Mouse (Mus musculus): ENCODE data around the gene Gal3st1.

Gal3st1 gene

DNA sequence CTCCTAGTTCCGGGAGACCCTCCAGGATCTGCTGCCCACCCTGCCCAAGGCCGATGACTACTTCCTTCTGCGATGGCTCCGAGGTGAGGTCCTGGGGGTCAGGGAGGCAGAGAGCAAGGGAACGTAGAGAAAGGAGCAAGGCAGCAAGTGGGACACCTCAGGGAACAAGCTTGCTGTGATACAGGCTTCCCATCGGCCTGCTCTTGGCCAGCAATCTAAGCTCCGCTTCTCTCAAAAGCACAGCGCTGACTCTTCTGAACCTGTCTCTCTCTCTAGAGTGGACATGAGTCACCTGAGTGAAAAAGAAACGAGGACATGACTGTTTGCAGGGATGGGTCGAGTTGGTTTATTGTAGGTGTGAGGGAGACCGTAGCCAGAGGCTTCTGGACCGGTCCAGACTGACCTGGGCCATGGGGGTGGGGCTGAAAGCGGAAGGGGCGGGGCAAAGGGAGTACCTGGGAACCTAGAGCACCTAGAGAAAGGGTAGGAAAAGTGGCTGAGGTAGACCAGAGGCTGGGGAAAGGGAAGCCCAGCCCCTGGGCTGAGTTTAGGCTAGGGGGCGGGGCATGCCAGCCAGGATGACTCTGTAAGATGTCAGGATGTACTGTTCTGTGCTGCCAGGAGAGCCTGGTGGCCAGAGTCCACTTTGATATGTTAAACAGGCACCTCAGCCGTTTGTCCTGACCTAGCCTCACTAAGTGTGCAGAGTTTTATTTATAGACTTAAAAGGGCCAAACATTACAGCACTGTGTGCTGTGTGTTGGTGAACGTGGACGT lies 51.9 kb downstream of the Gal3st1 start:
- DNase-seq, result peak; percentile 95

DNA sequence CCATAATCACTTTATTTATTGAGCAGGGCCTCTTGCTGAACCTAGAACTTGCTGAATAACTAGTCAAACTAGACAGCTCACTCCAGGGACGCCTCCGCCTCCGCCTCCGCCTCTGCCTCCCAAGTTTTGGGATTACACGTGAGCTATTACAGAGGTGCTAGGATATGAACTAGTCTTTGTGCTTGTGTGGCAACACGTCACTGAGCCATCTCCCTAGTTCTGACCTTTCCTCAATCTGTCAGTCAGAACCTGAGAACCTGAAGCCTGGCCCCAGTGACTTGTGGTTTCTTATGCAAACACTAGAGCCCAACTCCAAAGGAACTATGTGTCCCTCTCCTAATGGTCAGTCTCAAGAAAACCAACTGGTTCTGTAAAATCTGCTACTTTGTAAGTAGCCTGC lies 52.5 kb downstream of the Gal3st1 start:
- no peak for DNase-seq

DNA sequence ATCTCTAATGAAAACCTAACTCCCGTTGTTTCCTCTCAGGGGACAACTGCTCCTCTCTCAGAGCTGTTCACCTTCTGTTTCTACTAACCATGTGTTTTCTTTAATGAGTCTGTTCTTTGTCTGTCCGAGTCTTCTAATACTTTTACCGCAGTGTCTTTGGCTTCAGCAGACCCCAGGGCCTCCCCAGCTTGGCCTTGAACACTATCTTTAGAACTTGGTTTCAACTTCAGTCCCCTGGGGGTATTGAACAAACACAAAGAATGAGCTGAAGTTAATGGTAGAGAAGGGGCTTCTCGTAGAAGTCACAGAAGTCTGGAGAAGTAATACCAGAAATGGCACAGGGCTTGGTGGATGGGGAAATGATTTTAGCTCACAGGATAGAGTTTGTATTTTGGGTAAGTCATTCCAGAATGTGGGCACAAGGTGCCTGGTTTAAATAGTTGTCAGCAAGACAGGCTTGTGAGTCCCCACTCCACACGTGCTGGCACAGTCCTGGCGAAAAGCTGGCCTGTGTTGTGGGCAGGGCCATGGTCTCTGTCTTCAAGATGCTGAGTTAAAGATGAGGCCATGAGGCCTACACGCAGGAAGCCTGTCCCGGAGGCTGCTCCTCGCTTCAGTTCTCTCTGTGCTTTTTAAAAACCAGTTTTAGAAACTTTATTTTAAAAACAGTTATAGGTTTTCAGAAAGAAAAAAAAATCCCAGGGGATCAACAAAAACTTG lies 53.1 kb downstream of the Gal3st1 start:
- DNase-seq, result peak; percentile 66

DNA sequence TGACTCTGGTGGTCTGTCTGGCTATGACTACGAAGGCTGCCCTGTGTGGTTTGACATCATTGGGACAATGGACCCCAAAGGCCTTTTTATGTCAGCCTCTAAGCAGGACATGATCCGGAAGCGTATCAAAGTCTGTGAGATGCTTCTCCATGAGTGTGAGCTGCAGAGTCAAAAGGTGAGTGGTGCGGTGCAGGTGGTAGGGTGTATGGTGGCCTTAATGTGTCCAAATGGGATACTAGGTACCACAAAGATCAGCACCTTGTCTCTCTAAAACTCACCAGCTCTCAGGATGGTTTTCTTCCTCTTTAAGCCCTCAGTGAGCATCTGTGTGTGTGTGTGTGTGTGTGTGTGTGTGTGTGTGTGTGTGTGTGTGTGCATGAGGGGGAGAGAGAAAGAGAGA lies 56.5 kb downstream of the Gal3st1 start:
- peak; percentile 56 for DNase-seq

DNA sequence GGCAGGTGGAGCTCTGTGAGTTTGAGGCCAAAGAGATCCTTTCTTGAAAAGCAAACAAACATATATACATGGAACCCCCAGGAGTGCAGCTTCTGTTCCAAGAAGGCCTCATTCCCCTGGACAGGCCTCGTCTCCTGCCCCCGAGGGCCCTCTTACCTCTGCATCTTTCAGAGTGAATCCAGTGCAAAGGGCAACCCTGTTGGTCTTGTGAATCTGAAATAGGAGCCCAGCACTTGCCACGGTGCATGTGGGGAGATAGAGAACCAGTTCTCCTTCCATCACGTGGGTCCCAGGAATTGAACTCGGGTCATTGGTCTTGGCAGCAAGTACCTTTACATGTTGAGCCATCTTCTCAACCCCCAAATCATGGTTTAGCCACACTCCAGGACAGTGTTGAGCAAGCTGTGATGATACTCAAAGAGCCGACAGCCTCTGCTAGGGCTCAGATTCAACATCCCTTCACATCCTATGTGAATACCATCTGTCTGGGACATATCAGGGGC lies 57.7 kb downstream of the Gal3st1 start:
- peak; percentile 73 for DNase-seq

DNA sequence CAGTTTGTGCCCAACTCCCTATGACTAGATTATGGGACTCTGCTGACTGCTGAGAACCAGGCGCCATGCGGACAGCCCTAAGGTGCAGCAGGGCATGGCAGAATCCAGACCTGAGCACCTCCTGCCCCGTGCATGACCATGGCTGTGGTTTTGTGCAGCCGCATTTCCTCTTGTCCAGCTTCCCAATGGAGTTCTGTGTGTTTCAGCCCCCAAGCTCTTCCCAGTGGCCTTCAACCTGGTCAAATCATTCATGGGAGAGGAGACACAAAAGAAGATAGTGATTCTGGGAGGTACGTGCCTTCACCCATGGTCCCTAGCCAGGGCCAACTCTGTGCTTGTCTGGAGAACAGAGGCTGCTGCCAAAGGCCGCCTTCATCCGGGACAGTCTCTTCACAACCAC lies 59.6 kb downstream of the Gal3st1 start:
- peak; percentile 80 for DNase-seq

DNA sequence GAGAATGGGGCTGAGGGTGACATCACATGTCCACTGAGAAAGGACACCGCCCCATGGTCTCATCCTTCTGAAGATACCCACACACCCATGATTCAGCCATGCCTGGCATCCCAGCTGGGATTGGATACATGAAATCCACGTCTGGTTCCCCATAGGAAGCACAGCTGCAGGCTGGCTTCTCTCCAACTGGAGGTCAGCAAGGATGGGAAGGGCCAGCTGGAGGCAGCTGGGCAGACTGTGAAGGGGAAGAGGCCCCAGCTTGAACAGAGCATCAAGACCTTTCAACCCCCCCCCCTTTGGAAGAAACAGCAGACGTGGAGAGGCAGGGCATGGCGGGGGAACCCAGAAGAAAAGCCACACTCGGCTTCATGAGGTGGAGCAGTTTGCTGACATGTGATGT lies 63.1 kb downstream of the Gal3st1 start:
- DNase-seq, result peak; percentile 87

DNA sequence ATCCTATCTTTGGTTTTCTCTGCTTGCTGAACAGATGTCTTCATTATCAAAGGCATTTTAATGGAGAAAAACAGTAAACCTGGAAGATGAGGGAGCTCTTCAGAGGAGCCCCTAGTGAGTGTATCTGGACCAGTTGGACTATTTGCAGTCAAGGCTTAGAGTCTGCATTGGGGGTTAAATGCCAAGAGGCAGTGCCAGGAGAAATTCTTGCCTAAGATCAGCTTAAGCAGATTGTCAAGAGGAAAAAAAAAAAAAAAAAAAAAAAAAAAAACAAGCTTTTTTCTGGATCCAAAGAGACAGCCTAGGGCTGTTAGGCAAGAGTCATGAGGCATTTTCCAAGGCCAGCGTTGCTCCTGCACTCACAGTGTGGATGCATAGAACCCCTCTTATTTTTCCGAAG lies 64.3 kb downstream of the Gal3st1 start:
- DNase-seq, result no peak

DNA sequence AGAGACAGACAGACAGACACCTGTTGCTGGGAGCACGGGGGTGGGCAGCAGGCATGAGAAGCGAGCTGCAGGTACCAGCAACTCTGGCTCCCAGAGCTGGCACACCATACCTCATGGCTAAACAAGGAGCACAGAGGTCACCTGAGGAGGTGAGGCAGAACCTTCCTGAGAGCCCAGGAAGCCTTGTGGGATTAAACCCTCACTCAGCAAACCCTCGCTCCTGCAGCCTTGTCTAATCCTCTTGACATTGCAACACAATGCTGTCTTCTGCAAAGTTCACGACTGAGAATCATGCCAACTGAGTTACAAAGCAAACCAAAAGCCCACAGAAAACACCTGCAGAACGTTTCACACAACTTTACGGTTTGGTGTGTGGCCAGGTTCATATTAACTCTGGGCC lies 65.0 kb downstream of the Gal3st1 start:
- DNase-seq, result no peak
